Mouse (Mus musculus) testis, adult 2 months (tissue): ENCODE data around the gene Vav1.

Source experiments
- CTCF ChIP-seq: fragments of 200-500 bp; IDR thresholded peaks from 2 replicates; pipeline ENCODE4 v1.5.1; 2012; ENCODE audit warnings: low read depth, mild to moderate bottlenecking, inconsistent platforms, low read length, moderate library complexity; ENCODE audit not compliant: control insufficient read depth, insufficient read depth, insufficient replicate concordance
- POLR2A ChIP-seq: fragments of 200-500 bp; IDR thresholded peaks from 2 replicates; pipeline ENCODE4 v1.6.1; 2012; ENCODE audit warnings: low read depth, mild to moderate bottlenecking, inconsistent platforms, low read length, moderate library complexity; ENCODE audit not compliant: control insufficient read depth

GRCm38 (mm10) chr17:57274686-57275085 lies 4.2 kb upstream of the Vav1 start:
- TF ChIP-seq POLR2A (no peak), CTCF (no peak)
